Mouse (Mus musculus): ENCODE results near the gene Trhr2. TPM values are rescaled to one million over a fixed set of nuclear protein-coding genes. Genes with fewer than 3 reads are reported as not detected.

The Trhr2 gene
- polyA plus RNA-seq, 1 experiment from 2014 or later, result not detected

DNA sequence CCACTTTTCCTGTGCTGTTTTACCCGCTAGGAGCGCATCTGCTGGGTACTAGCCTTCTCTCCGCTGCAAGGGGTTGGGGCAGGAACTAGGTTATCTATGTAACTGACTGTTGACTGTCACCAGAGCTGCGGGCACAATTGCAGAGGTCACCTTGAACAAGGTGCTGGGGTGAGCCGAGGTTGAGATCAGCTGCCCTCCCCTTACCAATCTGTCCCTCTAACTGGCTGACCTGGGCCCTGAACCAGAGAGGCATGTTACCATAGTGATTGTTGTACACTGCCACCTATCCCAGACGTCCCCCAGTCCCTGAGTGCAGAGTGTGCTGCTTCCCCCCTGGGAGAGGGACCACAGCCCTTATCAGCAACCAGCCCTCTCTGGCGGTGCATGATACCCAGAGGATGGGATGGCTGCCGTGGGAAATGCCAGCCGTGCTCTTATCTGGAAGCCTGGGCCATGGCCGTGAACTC is 39.1 kb downstream of the Trhr2 start:
- Histone ChIP-seq H3K36me3 (ENCODE audit: control insufficient read depth, insufficient read depth, low read length) (peaks cover 41% of the 10 kb centered on the region), H3K27me3 (ENCODE audit: control insufficient read depth, insufficient read depth, low read length) (no peaks in the 10 kb centered on the region), H3K9me3 (ENCODE audit: control insufficient read depth, low read length) (no peaks in the 10 kb centered on the region), H3K9ac (ENCODE audit: low read length) (peak overlapping the region; percentile 28; the same call in 1 of the 2 replicates), H3K4me1 (ENCODE audit: control insufficient read depth in 2 of 2, insufficient read depth in 2 of 2, low read length in 2 of 2) (peaks cover 62 to 85% of the 10 kb centered on the region in 2 experiments), H3K27ac (replicated peaks in 1 of 2; ENCODE audit: control insufficient read depth in 1 of 2, insufficient read depth in 1 of 2, low read depth in 2 of 2, low read length in 2 of 2) (peak overlapping the region; percentile 49 to 78), H3K4me3 (ENCODE audit: control insufficient read depth in 1 of 2, insufficient read depth in 1 of 2, low read depth in 1 of 2, low read length in 2 of 2) (no peak overlapping the region), H3K4me2 (ENCODE audit: low read length) (peak overlapping the region; percentile 17)
- ATAC-seq (ENCODE audit: insufficient number of reproducible peaks, insufficient read depth, low FRiP score, low read depth), result peak; percentile 3; the same call in 1 of the 2 replicates
- WGBS, result 19% methylated on average over 10 of the region's 10 CpGs

DNA sequence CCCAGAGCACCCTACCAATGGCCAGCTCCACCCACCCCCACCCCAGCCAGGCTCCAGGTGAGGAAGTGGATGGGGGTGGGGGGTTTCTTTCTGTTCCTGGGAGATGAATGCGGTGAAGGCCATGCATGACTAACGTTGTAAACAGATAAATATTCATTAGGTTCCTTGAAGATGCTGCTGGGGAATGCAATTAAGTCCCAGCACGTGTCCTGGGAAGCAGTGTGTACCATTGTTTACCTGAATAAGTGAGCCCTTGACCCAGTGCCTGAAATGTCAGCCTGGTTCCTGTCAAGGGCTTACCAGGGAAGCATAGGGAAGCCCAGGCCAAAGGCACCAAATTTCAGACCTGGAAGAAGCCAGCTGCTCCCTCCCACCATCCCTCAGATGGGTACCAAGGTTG is 40.0 kb downstream of the Trhr2 start:
- Histone ChIP-seq H3K27ac (replicated peaks in 1 of 2; ENCODE audit: control insufficient read depth in 1 of 2, insufficient read depth in 1 of 2, low read depth in 2 of 2, low read length in 2 of 2) (peak overlapping the region in 1 of 2 experiments; percentile 78; a peak in 2 of 4 replicates), H3K36me3 (ENCODE audit: control insufficient read depth, insufficient read depth, low read length) (peaks cover 49% of the 10 kb centered on the region), H3K9me3 (ENCODE audit: control insufficient read depth, low read length) (no peaks in the 10 kb centered on the region), H3K4me2 (ENCODE audit: low read length) (no peak overlapping the region), H3K4me3 (ENCODE audit: control insufficient read depth in 1 of 2, insufficient read depth in 1 of 2, low read depth in 1 of 2, low read length in 2 of 2) (no peak overlapping the region), H3K9ac (ENCODE audit: low read length) (peak overlapping the region; percentile 25; the same call in 1 of the 2 replicates), H3K4me1 (ENCODE audit: control insufficient read depth in 2 of 2, insufficient read depth in 2 of 2, low read length in 2 of 2) (peaks cover 55 to 86% of the 10 kb centered on the region in 2 experiments), H3K27me3 (ENCODE audit: control insufficient read depth, insufficient read depth, low read length) (no peaks in the 10 kb centered on the region)
- WGBS, result 55% methylated on average over 3 of the region's 3 CpGs
- no peak for ATAC-seq (ENCODE audit: insufficient number of reproducible peaks, insufficient read depth, low FRiP score, low read depth)

DNA sequence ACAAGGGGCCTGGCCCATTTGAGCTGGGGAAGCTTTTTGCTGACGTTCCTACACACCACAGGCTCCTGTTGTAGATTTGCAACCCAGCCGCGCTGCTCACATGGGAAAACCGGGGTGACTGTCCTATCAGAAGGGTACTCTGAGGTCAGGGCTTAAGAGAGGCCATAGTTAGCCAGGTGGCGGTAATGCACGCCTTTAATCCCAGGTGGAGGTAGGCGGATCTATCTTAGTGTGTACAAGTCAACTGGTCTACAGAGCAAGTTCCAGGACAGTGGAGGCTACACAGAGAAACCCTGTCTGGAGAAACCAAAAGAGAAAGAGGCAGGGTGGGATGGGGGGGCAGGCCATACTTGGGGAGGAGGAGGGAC is 40.9 kb downstream of the Trhr2 start:
- Histone ChIP-seq H3K4me2 (ENCODE audit: low read length) (no peak overlapping the region), H3K4me1 (ENCODE audit: control insufficient read depth in 2 of 2, insufficient read depth in 2 of 2, low read length in 2 of 2) (peaks cover 53 to 86% of the 10 kb centered on the region in 2 experiments), H3K9me3 (ENCODE audit: control insufficient read depth, low read length) (no peaks in the 10 kb centered on the region), H3K36me3 (ENCODE audit: control insufficient read depth, insufficient read depth, low read length) (peaks cover 55% of the 10 kb centered on the region), H3K27ac (replicated peaks in 1 of 2; ENCODE audit: control insufficient read depth in 1 of 2, insufficient read depth in 1 of 2, low read depth in 2 of 2, low read length in 2 of 2) (no peak overlapping the region), H3K4me3 (ENCODE audit: control insufficient read depth in 1 of 2, insufficient read depth in 1 of 2, low read depth in 1 of 2, low read length in 2 of 2) (no peak overlapping the region), H3K9ac (ENCODE audit: low read length) (no peak overlapping the region), H3K27me3 (ENCODE audit: control insufficient read depth, insufficient read depth, low read length) (no peaks in the 10 kb centered on the region)
- ATAC-seq (ENCODE audit: insufficient number of reproducible peaks, insufficient read depth, low FRiP score, low read depth), result no peak
- WGBS, result 74% methylated on average over 7 of the region's 7 CpGs

DNA sequence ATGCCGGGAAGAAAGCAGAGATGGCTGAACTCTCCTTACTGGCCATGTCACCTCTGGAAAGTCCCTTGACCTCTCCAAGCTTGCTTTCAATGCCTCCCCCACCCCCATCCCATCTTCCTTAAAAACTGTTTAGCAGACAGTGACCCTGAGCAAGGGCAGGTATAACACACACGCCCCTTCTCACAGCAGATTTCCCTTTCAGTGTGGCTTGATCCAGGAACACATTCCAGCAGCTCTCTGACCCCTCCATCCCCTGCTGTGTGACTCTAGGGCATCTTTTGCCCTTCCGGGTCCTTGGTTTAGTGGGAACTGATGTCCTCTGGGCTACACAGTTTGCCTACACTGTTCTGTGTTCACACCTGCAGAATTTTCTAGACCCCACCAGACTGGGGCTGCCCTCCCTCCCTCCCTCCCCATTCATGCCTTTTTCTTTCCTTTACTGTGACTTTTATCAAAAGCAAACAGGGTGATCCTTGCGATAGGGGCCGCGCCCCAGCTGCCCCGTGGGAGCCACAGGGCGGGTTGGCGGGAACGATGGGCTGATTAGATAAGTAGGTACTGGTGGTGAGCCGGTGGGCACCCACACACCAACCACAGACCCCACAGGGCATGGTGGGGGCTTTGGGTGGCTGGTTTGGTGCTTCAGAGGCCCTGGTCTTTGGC is 41.4 kb downstream of the Trhr2 start:
- WGBS, result 61% methylated on average over 11 of the region's 11 CpGs
- Histone ChIP-seq H3K27me3 (ENCODE audit: control insufficient read depth, insufficient read depth, low read length) (no peaks in the 10 kb centered on the region), H3K9me3 (ENCODE audit: control insufficient read depth, low read length) (no peaks in the 10 kb centered on the region), H3K4me2 (ENCODE audit: low read length) (no peak overlapping the region), H3K9ac (ENCODE audit: low read length) (no peak overlapping the region), H3K4me1 (ENCODE audit: control insufficient read depth in 2 of 2, insufficient read depth in 2 of 2, low read length in 2 of 2) (peaks cover 53 to 86% of the 10 kb centered on the region in 2 experiments), H3K4me3 (ENCODE audit: control insufficient read depth in 1 of 2, insufficient read depth in 1 of 2, low read depth in 1 of 2, low read length in 2 of 2) (no peak overlapping the region), H3K36me3 (ENCODE audit: control insufficient read depth, insufficient read depth, low read length) (peaks cover 55% of the 10 kb centered on the region), H3K27ac (replicated peaks in 1 of 2; ENCODE audit: control insufficient read depth in 1 of 2, insufficient read depth in 1 of 2, low read depth in 2 of 2, low read length in 2 of 2) (0 out of 4 replicates have a peak overlapping the region, but pooled peaks of 1 of the 2 experiments have one; percentile 3)
- ATAC-seq (ENCODE audit: insufficient number of reproducible peaks, insufficient read depth, low FRiP score, low read depth), result no peak

DNA sequence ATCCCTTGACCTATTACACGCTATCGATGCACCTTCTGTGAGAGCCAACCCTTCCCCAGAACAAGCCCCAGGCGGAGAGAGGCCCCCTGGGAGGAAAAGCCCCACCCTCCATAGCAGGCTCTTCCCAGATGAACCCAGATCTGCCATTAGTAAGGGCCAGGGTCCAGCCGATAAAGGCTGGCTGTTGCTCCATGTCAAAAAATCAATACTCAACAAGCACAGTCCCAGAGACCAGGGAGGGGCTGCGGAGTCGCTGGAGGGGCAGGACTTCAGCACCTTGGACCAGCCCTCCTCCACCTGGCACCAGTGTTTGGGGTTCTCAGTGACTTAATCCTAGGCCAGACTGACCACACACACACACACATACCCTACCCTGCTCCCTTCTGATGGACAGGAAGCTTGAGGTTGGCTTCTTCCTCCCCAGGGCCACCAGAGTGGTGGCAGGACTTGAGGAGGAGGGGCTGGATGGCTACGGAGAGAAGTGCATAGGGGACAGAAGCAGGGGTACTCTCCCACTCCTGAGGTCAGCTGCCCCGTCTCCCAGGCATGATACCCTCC is 42.5 kb downstream of the Trhr2 start:
- Histone ChIP-seq H3K4me3 (ENCODE audit: control insufficient read depth in 1 of 2, insufficient read depth in 1 of 2, low read depth in 1 of 2, low read length in 2 of 2) (no peak overlapping the region), H3K36me3 (ENCODE audit: control insufficient read depth, insufficient read depth, low read length) (peaks cover 52% of the 10 kb centered on the region), H3K9me3 (ENCODE audit: control insufficient read depth, low read length) (no peaks in the 10 kb centered on the region), H3K27ac (replicated peaks in 1 of 2; ENCODE audit: control insufficient read depth in 1 of 2, insufficient read depth in 1 of 2, low read depth in 2 of 2, low read length in 2 of 2) (0 out of 4 replicates have a peak overlapping the region, but pooled peaks of 1 of the 2 experiments have one; percentile 9), H3K9ac (ENCODE audit: low read length) (no peak overlapping the region), H3K4me1 (ENCODE audit: control insufficient read depth in 2 of 2, insufficient read depth in 2 of 2, low read length in 2 of 2) (peaks cover 55 to 86% of the 10 kb centered on the region in 2 experiments), H3K4me2 (ENCODE audit: low read length) (no peak overlapping the region), H3K27me3 (ENCODE audit: control insufficient read depth, insufficient read depth, low read length) (no peaks in the 10 kb centered on the region)
- no peak for ATAC-seq (ENCODE audit: insufficient number of reproducible peaks, insufficient read depth, low FRiP score, low read depth)
- 59% methylated on average over 8 of the region's 8 CpGs for WGBS

DNA sequence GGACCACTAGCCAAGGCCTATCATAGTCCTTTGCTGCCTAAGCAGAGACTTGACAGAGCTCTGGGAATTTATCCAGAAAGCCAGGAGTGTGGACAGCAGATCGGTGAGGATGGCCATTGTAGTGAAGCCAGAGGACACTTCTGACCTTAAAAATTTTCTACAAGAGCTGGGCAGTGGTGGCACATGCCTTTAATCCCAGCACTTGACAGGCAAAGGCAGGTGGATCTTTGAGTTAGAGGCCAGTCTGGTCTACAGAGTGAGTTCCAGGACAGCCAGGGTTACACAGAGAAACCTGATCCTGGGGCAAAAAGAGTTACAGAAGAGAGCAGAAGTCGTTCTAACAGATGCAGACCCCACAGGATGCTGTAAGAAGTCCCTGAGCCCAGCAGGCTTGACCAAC is 44.1 kb downstream of the Trhr2 start:
- Histone ChIP-seq H3K4me3 (ENCODE audit: control insufficient read depth in 1 of 2, insufficient read depth in 1 of 2, low read depth in 1 of 2, low read length in 2 of 2) (no peak overlapping the region), H3K4me2 (ENCODE audit: low read length) (no peak overlapping the region), H3K4me1 (ENCODE audit: control insufficient read depth in 2 of 2, insufficient read depth in 2 of 2, low read length in 2 of 2) (peaks cover 53 to 85% of the 10 kb centered on the region in 2 experiments), H3K36me3 (ENCODE audit: control insufficient read depth, insufficient read depth, low read length) (peaks cover 51% of the 10 kb centered on the region), H3K27ac (replicated peaks in 1 of 2; ENCODE audit: control insufficient read depth in 1 of 2, insufficient read depth in 1 of 2, low read depth in 2 of 2, low read length in 2 of 2) (0 out of 4 replicates have a peak overlapping the region, but pooled peaks of 1 of the 2 experiments have one; percentile 37), H3K9me3 (ENCODE audit: control insufficient read depth, low read length) (no peaks in the 10 kb centered on the region), H3K9ac (ENCODE audit: low read length) (no peak overlapping the region), H3K27me3 (ENCODE audit: control insufficient read depth, insufficient read depth, low read length) (no peaks in the 10 kb centered on the region)
- no peak for ATAC-seq (ENCODE audit: insufficient number of reproducible peaks, insufficient read depth, low FRiP score, low read depth)
- WGBS, result 30% methylated on average over 2 of the region's 2 CpGs

DNA sequence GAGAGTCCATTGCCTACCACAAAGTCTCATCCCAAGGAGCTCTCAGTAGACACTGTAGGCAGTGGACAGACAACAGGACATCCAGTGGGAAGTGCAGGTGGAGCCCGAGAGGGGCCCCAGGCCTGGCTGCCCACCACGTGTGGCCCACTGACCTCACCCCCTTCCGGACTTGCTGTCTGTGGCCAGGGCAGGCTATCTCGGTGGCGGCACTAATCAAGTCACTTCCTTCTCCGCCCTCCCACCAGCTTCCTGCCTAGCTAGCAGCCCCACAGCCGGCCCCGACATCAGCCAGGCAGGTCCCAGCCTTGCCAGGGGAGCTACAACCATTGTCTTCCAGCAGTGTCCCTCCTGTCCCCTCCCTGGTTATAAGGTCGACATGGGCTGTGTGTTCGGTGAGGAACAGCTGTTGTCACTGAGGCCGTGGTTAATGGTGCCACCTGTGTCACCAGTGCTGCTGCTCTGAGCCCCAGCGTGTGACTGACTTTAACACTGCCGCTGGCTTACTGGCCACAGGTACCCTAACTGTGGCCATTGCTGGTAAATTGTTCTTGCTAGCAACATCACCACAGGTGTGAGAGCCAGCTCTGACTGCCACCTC is 45.5 kb downstream of the Trhr2 start:
- peak; percentile 40 for ATAC-seq (ENCODE audit: insufficient number of reproducible peaks, insufficient read depth, low FRiP score, low read depth)
- 48% methylated on average over 13 of the region's 13 CpGs for WGBS
- Histone ChIP-seq H3K4me1 (ENCODE audit: control insufficient read depth in 2 of 2, insufficient read depth in 2 of 2, low read length in 2 of 2) (peaks cover 57 to 87% of the 10 kb centered on the region in 2 experiments), H3K4me2 (ENCODE audit: low read length) (no peak overlapping the region), H3K4me3 (ENCODE audit: control insufficient read depth in 1 of 2, insufficient read depth in 1 of 2, low read depth in 1 of 2, low read length in 2 of 2) (no peak overlapping the region), H3K36me3 (ENCODE audit: control insufficient read depth, insufficient read depth, low read length) (peaks cover 55% of the 10 kb centered on the region), H3K9me3 (ENCODE audit: control insufficient read depth, low read length) (no peaks in the 10 kb centered on the region), H3K27ac (replicated peaks in 1 of 2; ENCODE audit: control insufficient read depth in 1 of 2, insufficient read depth in 1 of 2, low read depth in 2 of 2, low read length in 2 of 2) (peak overlapping the region; percentile 13 to 56; a peak in 3 of 4 replicates), H3K27me3 (ENCODE audit: control insufficient read depth, insufficient read depth, low read length) (no peaks in the 10 kb centered on the region), H3K9ac (ENCODE audit: low read length) (no peak overlapping the region)
